Mouse (Mus musculus): ENCODE data around the gene Pkm. TPM values are rescaled to one million over a fixed set of nuclear protein-coding genes. Genes with fewer than 3 reads are reported as not detected.

The Pkm gene
- polyA plus RNA-seq, 1 experiment from 2014 or later = 861 TPM

DNA sequence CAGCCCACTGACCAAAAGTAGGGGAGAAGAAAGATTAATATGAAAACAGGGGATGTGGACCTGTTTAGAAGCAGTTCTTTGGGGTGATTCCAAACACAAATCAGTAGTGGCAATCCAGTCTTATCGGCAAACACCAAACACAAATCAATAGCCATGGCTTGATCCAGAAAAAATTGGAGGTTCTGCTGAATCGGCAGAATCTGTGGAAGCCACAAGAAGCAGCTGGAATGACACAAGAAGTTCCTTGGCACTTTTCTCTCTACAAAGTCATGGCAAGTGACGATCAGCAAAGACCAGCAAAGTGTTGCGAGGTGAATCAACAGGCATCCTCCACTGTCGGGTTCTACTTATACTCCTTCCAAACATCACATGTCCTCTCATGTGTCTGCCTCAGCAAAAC is 65.0 kb downstream of the Pkm start:
- no peak overlapping the region for H3K27ac ChIP-seq
- DNase-seq (ENCODE audit: low spot score) (no peak), ATAC-seq (ENCODE audit: low FRiP score) (no peak)
- 88% methylated on average over 5 of the region's 5 CpGs for WGBS
- no peaks in the 10 kb centered on the region for H3K9me3 ChIP-seq (ENCODE audit: control insufficient read depth, low read length)
- no peaks in the 10 kb centered on the region for H3K27me3 ChIP-seq (ENCODE audit: control insufficient read depth, insufficient read depth, low read length)
- no peak overlapping the region for H3K4me3 ChIP-seq (replicated peaks; ENCODE audit: low read length)
- H3K4me1 ChIP-seq (replicated peaks; ENCODE audit: control insufficient read depth, insufficient read depth, low read length) = peaks cover 6% of the 10 kb centered on the region; the same call in 1 of the 2 replicates
- no peak overlapping the region for H3K4me2 ChIP-seq (replicated peaks)
- H3K9ac ChIP-seq = no peak overlapping the region
- H3K36me3 ChIP-seq (replicated peaks; ENCODE audit: control insufficient read depth, insufficient read depth) = no peaks in the 10 kb centered on the region

DNA sequence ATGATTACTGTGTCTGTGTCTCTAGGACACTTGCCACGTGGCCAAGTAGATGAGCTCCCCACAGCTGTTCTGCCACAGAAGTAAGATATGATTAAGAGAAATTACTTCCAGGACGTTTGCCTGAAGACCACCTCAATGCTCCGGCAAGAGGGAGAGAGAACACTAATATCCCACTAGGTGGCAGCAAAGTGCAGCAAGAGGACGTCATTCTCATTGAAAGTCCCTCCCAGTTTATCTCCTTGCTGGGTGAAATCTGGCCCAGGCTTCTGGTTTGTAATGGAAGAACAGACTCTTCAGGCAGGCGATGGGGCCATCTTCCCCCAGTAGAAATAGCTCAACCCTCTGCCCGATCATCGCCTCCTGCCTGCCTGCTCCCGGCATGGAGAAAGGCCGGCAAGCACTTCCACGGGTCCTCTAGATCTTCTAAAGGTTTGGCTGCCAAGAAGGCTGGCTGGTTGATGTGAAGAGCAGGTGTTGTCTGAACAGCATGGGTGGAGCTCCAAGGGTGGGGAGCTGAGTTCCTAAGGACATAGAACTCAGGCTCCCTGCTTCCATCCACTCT is 67.0 kb downstream of the Pkm start:
- no peaks in the 10 kb centered on the region for H3K9me3 ChIP-seq (ENCODE audit: control insufficient read depth, low read length)
- no peaks in the 10 kb centered on the region for H3K36me3 ChIP-seq (replicated peaks; ENCODE audit: control insufficient read depth, insufficient read depth)
- no peak for ATAC-seq (ENCODE audit: low FRiP score)
- peak overlapping the region; percentile 22 for H3K4me2 ChIP-seq (replicated peaks)
- H3K27ac ChIP-seq = no peak overlapping the region
- H3K27me3 ChIP-seq (ENCODE audit: control insufficient read depth, insufficient read depth, low read length) = no peaks in the 10 kb centered on the region
- 0 out of 2 replicates have a peak overlapping the region, but pooled peaks have one; percentile 2 for H3K9ac ChIP-seq
- no peak overlapping the region for H3K4me3 ChIP-seq (replicated peaks; ENCODE audit: low read length)
- DNase-seq (ENCODE audit: low spot score) = peak; percentile 90
- peaks cover 6% of the 10 kb centered on the region; the same call in 1 of the 2 replicates for H3K4me1 ChIP-seq (replicated peaks; ENCODE audit: control insufficient read depth, insufficient read depth, low read length)
- WGBS = 19% methylated on average over 10 of the region's 10 CpGs

DNA sequence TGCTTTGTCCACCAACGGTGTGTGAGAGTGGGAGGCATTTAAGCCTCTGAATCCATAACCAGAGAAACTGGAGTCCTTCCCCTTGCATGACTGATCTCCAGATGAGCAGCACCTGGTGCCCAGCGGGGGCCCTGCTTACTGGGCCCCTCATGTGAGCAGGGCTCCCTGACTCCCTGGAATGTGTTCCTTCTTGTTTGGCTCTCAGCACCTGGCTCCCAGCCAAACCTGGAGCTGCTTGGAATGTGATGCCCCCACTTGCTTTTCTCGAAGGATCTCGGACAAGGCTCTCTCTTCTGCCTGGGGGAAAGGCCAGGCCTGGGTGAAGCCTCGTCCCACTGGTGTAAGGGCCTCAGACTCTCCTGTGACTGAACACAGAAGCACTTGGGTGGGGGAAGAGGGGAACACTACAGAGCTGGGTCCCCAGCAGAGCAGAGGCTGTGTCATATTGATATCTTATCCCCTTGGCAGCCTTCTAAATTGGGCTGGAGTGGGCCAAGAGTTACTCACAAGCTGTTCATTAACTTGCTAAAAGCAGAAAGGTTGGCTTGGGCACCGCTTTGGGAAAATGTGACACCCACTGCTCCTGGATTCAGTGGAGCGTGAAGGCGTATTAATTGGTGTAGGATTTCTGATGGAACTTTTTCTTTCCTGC is 67.7 kb downstream of the Pkm start:
- 59% methylated on average over 8 of the region's 8 CpGs for WGBS
- H3K9ac ChIP-seq = no peak overlapping the region
- H3K9me3 ChIP-seq (ENCODE audit: control insufficient read depth, low read length) = no peaks in the 10 kb centered on the region
- no peak overlapping the region for H3K27ac ChIP-seq
- ATAC-seq (ENCODE audit: low FRiP score) = 0 out of 2 replicates have a peak, but pooled peaks have one; percentile 21
- DNase-seq (ENCODE audit: low spot score) = no peak
- H3K27me3 ChIP-seq (ENCODE audit: control insufficient read depth, insufficient read depth, low read length) = no peaks in the 10 kb centered on the region
- peaks cover 6% of the 10 kb centered on the region; the same call in 1 of the 2 replicates for H3K4me1 ChIP-seq (replicated peaks; ENCODE audit: control insufficient read depth, insufficient read depth, low read length)
- no peak overlapping the region for H3K4me2 ChIP-seq (replicated peaks)
- no peaks in the 10 kb centered on the region for H3K36me3 ChIP-seq (replicated peaks; ENCODE audit: control insufficient read depth, insufficient read depth)
- H3K4me3 ChIP-seq (replicated peaks; ENCODE audit: low read length) = no peak overlapping the region

DNA sequence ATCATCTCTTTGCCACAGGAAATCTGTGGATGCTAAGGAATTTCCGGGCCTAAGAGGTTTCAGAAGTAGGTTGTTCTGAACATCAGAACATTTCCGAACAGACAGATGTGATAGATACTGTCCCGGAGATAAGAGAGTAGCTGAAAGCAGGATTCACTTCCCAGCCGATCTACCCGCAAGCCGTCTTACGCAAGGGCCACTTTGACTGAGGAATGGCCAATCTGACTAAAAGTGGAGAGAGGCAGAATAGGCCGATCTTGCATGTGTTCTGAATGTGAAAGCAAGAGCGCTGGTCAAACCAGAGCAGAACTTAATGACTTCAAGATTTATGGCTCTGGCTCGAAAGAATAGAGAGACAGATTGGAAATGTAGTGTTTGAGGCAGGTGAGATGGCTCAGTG is 69.3 kb downstream of the Pkm start:
- 93% methylated on average over 10 of the region's 10 CpGs for WGBS
- Histone ChIP-seq H3K4me1 (replicated peaks; ENCODE audit: control insufficient read depth, insufficient read depth, low read length) (peaks cover 6% of the 10 kb centered on the region; the same call in 1 of the 2 replicates), H3K9me3 (ENCODE audit: control insufficient read depth, low read length) (no peaks in the 10 kb centered on the region), H3K4me3 (replicated peaks; ENCODE audit: low read length) (no peak overlapping the region), H3K36me3 (replicated peaks; ENCODE audit: control insufficient read depth, insufficient read depth) (no peaks in the 10 kb centered on the region), H3K4me2 (replicated peaks) (no peak overlapping the region), H3K27ac (no peak overlapping the region), H3K27me3 (ENCODE audit: control insufficient read depth, insufficient read depth, low read length) (no peaks in the 10 kb centered on the region), H3K9ac (no peak overlapping the region)
- no peak for ATAC-seq (ENCODE audit: low FRiP score)
- no peak for DNase-seq (ENCODE audit: low spot score)

DNA sequence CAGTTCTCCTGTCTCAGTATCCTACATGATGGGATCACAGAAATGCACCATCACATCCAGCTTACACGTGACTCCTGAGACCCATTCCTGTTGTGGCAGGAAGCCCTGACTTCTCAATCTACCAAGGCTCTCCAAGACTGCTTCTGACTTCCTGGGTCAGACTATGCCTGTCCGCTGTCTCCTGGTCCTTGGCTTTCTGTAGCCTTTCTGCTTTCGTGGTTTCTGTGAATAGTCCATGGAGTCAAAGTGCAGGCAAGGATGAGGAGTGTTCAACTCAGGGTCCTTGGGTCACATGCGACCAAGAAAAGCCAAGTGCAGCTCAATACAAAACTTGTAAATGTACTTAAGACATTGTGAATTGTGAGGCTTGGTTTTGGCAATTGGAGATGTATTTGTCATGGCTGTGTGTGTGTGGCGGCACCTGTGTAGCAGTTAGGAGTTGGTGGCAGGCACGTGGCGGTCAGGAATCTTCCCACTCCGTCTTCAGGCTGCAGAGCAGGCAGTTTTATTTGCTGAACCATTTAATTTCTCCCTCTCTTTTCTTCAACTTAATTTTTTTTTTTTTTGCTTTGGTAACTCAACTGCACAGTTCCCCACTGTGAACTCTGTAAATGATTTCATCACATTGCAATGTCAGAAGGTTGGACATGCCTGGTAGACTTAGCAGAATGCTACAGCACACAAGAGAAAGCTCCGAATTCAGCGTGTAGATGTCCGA is 71.6 kb downstream of the Pkm start:
- Histone ChIP-seq H3K4me2 (replicated peaks) (no peak overlapping the region), H3K27me3 (ENCODE audit: control insufficient read depth, insufficient read depth, low read length) (no peaks in the 10 kb centered on the region), H3K4me1 (replicated peaks; ENCODE audit: control insufficient read depth, insufficient read depth, low read length) (peaks cover 6% of the 10 kb centered on the region; the same call in 1 of the 2 replicates), H3K9me3 (ENCODE audit: control insufficient read depth, low read length) (no peaks in the 10 kb centered on the region), H3K27ac (no peak overlapping the region), H3K4me3 (replicated peaks; ENCODE audit: low read length) (no peak overlapping the region), H3K9ac (no peak overlapping the region), H3K36me3 (replicated peaks; ENCODE audit: control insufficient read depth, insufficient read depth) (no peaks in the 10 kb centered on the region)
- 85% methylated on average over 11 of the region's 11 CpGs for WGBS
- no peak for ATAC-seq (ENCODE audit: low FRiP score)
- no peak for DNase-seq (ENCODE audit: low spot score)

Other genes with a start within 250 kb of the Pkm start
- 16.9 and 18.0 TPM in 2 replicates for gene Arih1, start 169.8 kb upstream of the Pkm start, polyA plus RNA-seq (2014; fragmentation: Nextera tagmentation; extraction: Ambion mirVana)
- 66.6 and 67.2 TPM in 2 replicates for gene Hexa, start 116.8 kb upstream of the Pkm start, polyA plus RNA-seq (2014; fragmentation: Nextera tagmentation; extraction: Ambion mirVana)
- 0.91 and 0.96 TPM in 2 replicates for gene Tmem202, start 116.5 kb upstream of the Pkm start, polyA plus RNA-seq (2014; fragmentation: Nextera tagmentation; extraction: Ambion mirVana)
- gene Celf6, start 78.5 kb upstream of the Pkm start, polyA plus RNA-seq (2014; fragmentation: Nextera tagmentation; extraction: Ambion mirVana) = 35.8 and 36.0 TPM in 2 replicates
- 216 and 219 TPM in 2 replicates for gene Parp6, start 39.1 kb upstream of the Pkm start, polyA plus RNA-seq (2014; fragmentation: Nextera tagmentation; extraction: Ambion mirVana)
- 2.9 and 6.0 TPM in 2 replicates for gene Gramd2, start 23.8 kb downstream of the Pkm start, polyA plus RNA-seq (2014; fragmentation: Nextera tagmentation; extraction: Ambion mirVana)
- 11.4 and 11.6 TPM in 2 replicates for gene Senp8, start 94.3 kb downstream of the Pkm start, polyA plus RNA-seq (2014; fragmentation: Nextera tagmentation; extraction: Ambion mirVana)
- 28.9 and 29.9 TPM in 2 replicates for gene Myo9a, start 94.5 kb downstream of the Pkm start, polyA plus RNA-seq (2014; fragmentation: Nextera tagmentation; extraction: Ambion mirVana)